ENCODE assay signal across 8 mouse cellular contexts in the genomic region with DNA sequence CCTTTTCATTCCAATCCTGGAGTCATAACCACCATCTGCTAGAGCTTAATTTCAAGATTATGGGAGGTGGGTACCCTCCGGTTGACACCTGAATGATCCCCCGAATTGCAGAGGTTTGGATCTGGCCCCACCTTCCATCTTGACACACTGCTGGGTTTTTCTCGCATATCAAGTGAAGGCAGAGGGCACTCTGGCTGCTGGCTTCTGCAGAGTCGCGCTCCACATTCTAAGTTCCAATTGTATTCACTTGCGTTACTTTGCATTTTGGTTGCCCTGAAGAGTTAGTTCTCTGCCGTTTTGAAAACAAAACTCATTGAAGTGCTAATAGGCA.
DNase-seq lines count a peak whose midpoint lies in the region; ATAC-seq and TF ChIP-seq lines count a peak whose summit lies in the region.

No protein-coding gene starts in this region.

- H3K27ac ChIP-seq in gastrocnemius, adult 2 months = peak overlapping the region; percentile 76
- H3K27ac ChIP-seq in testis, adult 2 months (ENCODE audit: control insufficient read depth, insufficient read depth, low read depth, low read length) = no peak overlapping the region
- H3K27ac ChIP-seq in liver, embryonic 13.5 days = no peak overlapping the region

- no peak for ATAC-seq in liver, embryonic 13.5 days (ENCODE audit: low read depth)
- ATAC-seq in CD4-positive, CD25-positive, alpha-beta regulatory T cell, adult 4 months = no peak

- no peaks in the 10 kb centered on the region for H3K9me3 ChIP-seq in liver, embryonic 13.5 days (replicated peaks)

- H3K4me2 ChIP-seq in liver, embryonic 13.5 days = peak overlapping the region; percentile 69

- no peaks in the 10 kb centered on the region for H3K36me3 ChIP-seq in testis, adult 2 months (ENCODE audit: control insufficient read depth, insufficient read depth, low read length)
- no peaks in the 10 kb centered on the region for H3K36me3 ChIP-seq in liver, embryonic 13.5 days

- peak overlapping the region; percentile 82 for H3K4me3 ChIP-seq in gastrocnemius, adult 2 months
- H3K4me3 ChIP-seq in testis, adult 2 months (ENCODE audit: control insufficient read depth, low read depth, low read length) = peak overlapping the region; percentile 44
- peak overlapping the region; percentile 50 for H3K4me3 ChIP-seq in liver, embryonic 13.5 days (replicated peaks)

- WGBS in liver, embryonic 13.5 days (ENCODE audit: insufficient replicate concordance) = 17% methylated on average over 7 of the region's 7 CpGs

- no peak for DNase-seq in gastrocnemius, adult 2 months
- DNase-seq in gastrocnemius, adult 18-20 months (ENCODE audit: low spot score) = no peak
- DNase-seq in testis, postnatal 14 days (ENCODE audit: low spot score) = no peak
- DNase-seq in liver, embryonic 13.5 days = no peak
- no peak for DNase-seq in gastrocnemius, adult 8-10 months (ENCODE audit: low spot score in 2 of 2)
- no peak for DNase-seq in cerebellum, postnatal 4 days (ENCODE audit: low spot score in 2 of 2)

- no peak for TF ChIP-seq CTCF in gastrocnemius, adult 2 months (IDR thresholded peaks at IDR 0.05)
- no peak for TF ChIP-seq CTCF in testis, adult 2 months (IDR thresholded peaks at IDR 0.05; ENCODE audit: control insufficient read depth, insufficient read depth, insufficient replicate concordance, low read depth, low read length)

- H3K9ac ChIP-seq in liver, embryonic 13.5 days = no peak overlapping the region

- TF ChIP-seq POLR2A in testis, adult 2 months (IDR thresholded peaks at IDR 0.05; ENCODE audit: control insufficient read depth, low read depth, low read length) = no peak

- no peaks in the 10 kb centered on the region for H3K27me3 ChIP-seq in testis, adult 2 months (ENCODE audit: control insufficient read depth, insufficient read depth, low read length)
- peaks cover 30% of the 10 kb centered on the region for H3K27me3 ChIP-seq in liver, embryonic 13.5 days

- intact Hi-C loops in gastrocnemius, adult 2 months (cut with DNase I) = no loop called here

- peaks cover 12% of the 10 kb centered on the region for H3K4me1 ChIP-seq in testis, adult 2 months (ENCODE audit: control insufficient read depth, insufficient read depth, low read length)
- 0 out of 2 replicates have a peak, but pooled peaks cover 3% of the 10 kb centered on the region for H3K4me1 ChIP-seq in liver, embryonic 13.5 days (replicated peaks)
